Mouse (Mus musculus) left cerebral cortex, adult 9 months (tissue): ENCODE data around the gene Ackr3.

Source experiments
- DNase-seq, 2 experiments: peaks; one replicate each; pipeline ENCODE4 v3.0.0; 2022; ENCODE audit warnings: low spot score in 2 of 2

Ackr3 gene

GRCm38 (mm10) chr1:90227684-90228322, 24.0 kb downstream of the Ackr3 start:
- no peak for DNase-seq

GRCm38 (mm10) chr1:90228323-90228697, 24.5 kb downstream of the Ackr3 start:
- no peak for DNase-seq

GRCm38 (mm10) chr1:90230611-90231010, 26.8 kb downstream of the Ackr3 start:
- no peak for DNase-seq

- no peak for DNase-seq
Observed at GRCm38 (mm10) chr1:90231591-90232490, 28.1 kb downstream of the Ackr3 start.

GRCm38 (mm10) chr1:90232491-90232885, 28.7 kb downstream of the Ackr3 start:
- DNase-seq = no peak

- DNase-seq = no peak
Observed at GRCm38 (mm10) chr1:90234620-90235054, 30.9 kb downstream of the Ackr3 start.

- DNase-seq = no peak
Observed at GRCm38 (mm10) chr1:90236640-90237039, 32.9 kb downstream of the Ackr3 start.

- no peak for DNase-seq
Observed at GRCm38 (mm10) chr1:90238095-90238888, 34.5 kb downstream of the Ackr3 start.

GRCm38 (mm10) chr1:90239336-90240225, 35.8 kb downstream of the Ackr3 start:
- DNase-seq = no peak

- no peak for DNase-seq
Observed at GRCm38 (mm10) chr1:90240287-90240686, 36.5 kb downstream of the Ackr3 start.

- DNase-seq = no peak
Observed at GRCm38 (mm10) chr1:90242444-90242989, 38.7 kb downstream of the Ackr3 start.

- DNase-seq = no peak
Observed at GRCm38 (mm10) chr1:90244537-90244936, 40.8 kb downstream of the Ackr3 start.

- DNase-seq = no peak
Observed at GRCm38 (mm10) chr1:90245533-90245932, 41.8 kb downstream of the Ackr3 start.

- DNase-seq = no peak
Observed at GRCm38 (mm10) chr1:90246035-90246434, 42.3 kb downstream of the Ackr3 start.

GRCm38 (mm10) chr1:90246800-90247199, 43.0 kb downstream of the Ackr3 start:
- DNase-seq = no peak

GRCm38 (mm10) chr1:90247234-90247633, 43.5 kb downstream of the Ackr3 start:
- no peak for DNase-seq

- no peak for DNase-seq
Observed at GRCm38 (mm10) chr1:90247756-90248541, 44.2 kb downstream of the Ackr3 start.

- no peak for DNase-seq
Observed at GRCm38 (mm10) chr1:90248966-90249735, 45.4 kb downstream of the Ackr3 start.

GRCm38 (mm10) chr1:90250419-90250818, 46.6 kb downstream of the Ackr3 start:
- DNase-seq = no peak
